Comparison of ENCODE assay signal across 8 mouse cellular contexts in the genomic region with DNA sequence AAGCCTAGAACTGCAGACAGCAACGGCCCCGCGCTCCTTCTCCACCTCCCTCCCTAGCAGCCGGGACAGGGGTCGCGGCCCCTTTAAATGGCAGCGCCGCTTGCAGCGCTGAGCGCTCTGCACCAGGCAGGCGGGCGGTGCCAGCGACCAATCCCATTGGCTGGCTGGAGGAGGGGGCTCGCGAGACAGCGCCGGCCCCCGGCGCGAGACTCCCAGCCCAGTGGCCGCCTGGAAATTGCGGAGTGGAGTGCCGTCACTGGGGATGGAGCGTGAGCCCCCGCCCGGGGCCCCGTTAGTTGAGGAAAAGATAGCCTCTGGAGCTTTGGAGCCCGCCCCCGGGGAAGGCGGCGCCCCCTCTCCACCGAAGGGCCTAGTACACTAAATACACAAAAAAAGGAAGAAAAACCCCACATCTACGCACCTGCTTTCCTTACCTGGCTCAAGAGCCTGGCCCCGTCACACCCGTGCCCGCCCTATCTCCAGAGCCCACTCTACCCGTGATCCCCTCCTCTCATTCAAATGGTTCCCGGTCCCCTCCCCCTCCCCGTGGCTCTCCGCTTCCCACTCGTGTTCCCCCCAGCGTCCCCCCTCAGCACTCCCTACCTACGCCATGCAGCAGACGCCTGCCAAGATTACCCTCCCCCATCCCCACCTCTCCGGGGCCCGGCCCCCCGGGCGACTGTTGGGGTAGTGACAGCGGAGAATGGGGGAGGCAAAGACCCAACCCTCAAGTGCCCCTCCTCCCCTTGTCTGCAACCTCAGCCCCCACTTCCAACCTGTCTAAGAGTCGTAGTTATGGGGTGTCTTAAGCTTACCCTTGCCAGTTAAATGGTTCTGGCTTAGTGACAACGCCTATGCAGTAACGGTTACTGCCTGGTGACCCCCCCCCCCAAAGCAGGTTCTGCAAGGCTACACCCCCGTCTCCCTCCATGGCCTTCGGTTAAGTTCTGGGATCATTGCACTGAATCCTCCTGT. TPM values are rescaled to one million over a fixed set of nuclear protein-coding genes. Genes with fewer than 3 reads are reported as not detected.
DNase-seq lines count a peak whose midpoint lies in the region; ATAC-seq and TF ChIP-seq lines count a peak whose summit lies in the region.

No protein-coding gene starts in this region.

- H3K4me3 ChIP-seq in forebrain, embryonic 11.5 days (ENCODE audit: low read depth, low read length), result peak overlapping the region; percentile 52
- H3K4me3 ChIP-seq in heart, embryonic 16.5 days (ENCODE audit: low read length), result peak overlapping the region; percentile 74
- H3K4me3 ChIP-seq in liver, embryonic 14.5 days (ENCODE audit: insufficient read depth in 1 of 2, low read depth in 2 of 2, low read length in 2 of 2), result peak overlapping the region; percentile 66 to 82
- peak overlapping the region; percentile 58 for H3K4me3 ChIP-seq in stomach, embryonic 15.5 days (replicated peaks)

- peak overlapping the region; percentile 63 for H3K9ac ChIP-seq in forebrain, embryonic 11.5 days (ENCODE audit: low read length)
- H3K9ac ChIP-seq in heart, embryonic 16.5 days (ENCODE audit: low read length), result peak overlapping the region; percentile 83
- H3K9ac ChIP-seq in liver, embryonic 14.5 days (replicated peaks), result peak overlapping the region; percentile 73
- peak overlapping the region; percentile 56 for H3K9ac ChIP-seq in stomach, embryonic 15.5 days

- DNase-seq in CD8-positive naive resting alpha-beta T cell, adult 2 months (ENCODE audit: low read depth in 2 of 2, low spot score in 2 of 2), result peak; percentile 73 to 75
- DNase-seq in c-Kit-positive CD71-positive TER-119-negative erythroid progenitor cells, embryonic 14.5 days (ENCODE audit: low read depth), result peak; percentile 69
- DNase-seq in forebrain, embryonic 11.5 days (ENCODE audit: low spot score), result peak; percentile 91
- DNase-seq in kidney, postnatal 36 days, result peak; percentile 86 to 89
- peak; percentile 62 to 64 (median 64) for DNase-seq in liver, embryonic 14.5 days (ENCODE audit: low read depth in 3 of 3, low spot score in 3 of 3)
- peak; percentile 75 for DNase-seq in neural tube, embryonic 10.5 days (ENCODE audit: extremely low spot score, low spot score)

- no peak for TF ChIP-seq CTCF in liver, embryonic 14.5 days (IDR thresholded peaks at IDR 0.05; ENCODE audit: low read depth)

- H3K36me3 ChIP-seq in forebrain, embryonic 11.5 days (ENCODE audit: control insufficient read depth, insufficient read depth, low read length), result no peaks in the 10 kb centered on the region; the same call in 1 of the 2 replicates
- H3K36me3 ChIP-seq in heart, embryonic 16.5 days (ENCODE audit: control insufficient read depth, insufficient read depth), result no peaks in the 10 kb centered on the region; the same call in 1 of the 2 replicates
- H3K36me3 ChIP-seq in liver, embryonic 14.5 days (replicated peaks; ENCODE audit: control insufficient read depth, insufficient read depth, low read depth), result no peaks in the 10 kb centered on the region
- no peaks in the 10 kb centered on the region for H3K36me3 ChIP-seq in stomach, embryonic 15.5 days

- H3K27ac ChIP-seq in forebrain, embryonic 11.5 days (ENCODE audit: low read depth, low read length), result no peak overlapping the region
- peak overlapping the region; percentile 82 for H3K27ac ChIP-seq in heart, embryonic 16.5 days (ENCODE audit: low read length)
- no peak overlapping the region for H3K27ac ChIP-seq in liver, embryonic 14.5 days
- peak overlapping the region; percentile 54 for H3K27ac ChIP-seq in stomach, embryonic 15.5 days

- H3K9me3 ChIP-seq in forebrain, embryonic 11.5 days (ENCODE audit: control insufficient read depth, low read length), result no peaks in the 10 kb centered on the region
- no peaks in the 10 kb centered on the region for H3K9me3 ChIP-seq in heart, embryonic 16.5 days (replicated peaks; ENCODE audit: control insufficient read depth, low read length)
- H3K9me3 ChIP-seq in liver, embryonic 14.5 days (ENCODE audit: control insufficient read depth, low read length), result no peaks in the 10 kb centered on the region
- H3K9me3 ChIP-seq in stomach, embryonic 15.5 days, result no peaks in the 10 kb centered on the region

- H3K4me1 ChIP-seq in forebrain, embryonic 11.5 days (replicated peaks; ENCODE audit: control insufficient read depth, insufficient read depth, low read length), result no peaks in the 10 kb centered on the region
- peaks cover 9% of the 10 kb centered on the region for H3K4me1 ChIP-seq in heart, embryonic 16.5 days (ENCODE audit: control insufficient read depth, insufficient read depth, low read length)
- peaks cover 0 to 4% of the 10 kb centered on the region in 2 experiments; a peak in 1 of 4 replicates for H3K4me1 ChIP-seq in liver, embryonic 14.5 days (replicated peaks; ENCODE audit: control insufficient read depth in 2 of 2, insufficient read depth in 2 of 2, low read length in 1 of 2)
- H3K4me1 ChIP-seq in stomach, embryonic 15.5 days, result peaks cover 8% of the 10 kb centered on the region; the same call in 1 of the 2 replicates

- TF ChIP-seq EP300 in liver, embryonic 14.5 days (IDR thresholded peaks at IDR 0.05; ENCODE audit: low read depth), result peak; percentile 32; the same call in 1 of the 2 replicates

- H3K4me2 ChIP-seq in forebrain, embryonic 11.5 days (ENCODE audit: low read depth, low read length, severe bottlenecking), result peak overlapping the region; percentile 58
- peak overlapping the region; percentile 73 for H3K4me2 ChIP-seq in heart, embryonic 16.5 days (ENCODE audit: low read depth, low read length)
- peak overlapping the region; percentile 71 for H3K4me2 ChIP-seq in liver, embryonic 14.5 days (ENCODE audit: low read depth)
- peak overlapping the region; percentile 58 for H3K4me2 ChIP-seq in stomach, embryonic 15.5 days

- WGBS in forebrain, embryonic 11.5 days, result 21% methylated on average over 44 of the region's 54 CpGs
- WGBS in heart, embryonic 16.5 days, result 10% methylated on average over 53 of the region's 54 CpGs
- WGBS in liver, embryonic 14.5 days (ENCODE audit: insufficient replicate concordance), result 10% methylated on average over 51 of the region's 54 CpGs
- WGBS in stomach, embryonic 15.5 days, result 15% methylated on average over 48 of the region's 54 CpGs

- peak; percentile 97 for ATAC-seq in forebrain, embryonic 11.5 days (replicated peaks; ENCODE audit: low FRiP score)
- peak; percentile 92 for ATAC-seq in heart, embryonic 16.5 days (replicated peaks; ENCODE audit: extremely low read depth, insufficient read depth, low FRiP score)
- peak; percentile 93 for ATAC-seq in liver, embryonic 14.5 days (ENCODE audit: insufficient read depth)
- ATAC-seq in stomach, embryonic 15.5 days (ENCODE audit: insufficient read depth, low FRiP score, low read depth), result peak; percentile 94

- H3K27me3 ChIP-seq in forebrain, embryonic 11.5 days (ENCODE audit: control insufficient read depth, insufficient read depth, low read length), result no peaks in the 10 kb centered on the region
- no peaks in the 10 kb centered on the region; the same call in 1 of the 2 replicates for H3K27me3 ChIP-seq in heart, embryonic 16.5 days (ENCODE audit: control insufficient read depth, insufficient read depth, low read length)
- no peaks in the 10 kb centered on the region for H3K27me3 ChIP-seq in liver, embryonic 14.5 days (ENCODE audit: control insufficient read depth, insufficient read depth, low read length)
- H3K27me3 ChIP-seq in stomach, embryonic 15.5 days (replicated peaks), result no peaks in the 10 kb centered on the region

RNA-seq across cellular contexts. Expression of gene Zmym3, which starts 0.6 kb away (rescaled TPM):
- polyA plus RNA-seq in forebrain, embryonic 11.5 days (2014; fragmentation: Nextera tagmentation; extraction: Ambion mirVana), result 24.4 and 25.6 TPM in 2 replicates
- 23.5 and 25.6 TPM in 2 replicates for polyA plus RNA-seq in heart, embryonic 16.5 days (2015; fragmentation: Nextera tagmentation; extraction: Ambion mirVana)
- polyA plus RNA-seq in liver, embryonic 14.5 days (2012; rRNA removed), result 9.6 and 11.4 TPM in 2 replicates
- polyA plus RNA-seq in liver, embryonic 14.5 days (2014; fragmentation: Nextera tagmentation; extraction: Ambion mirVana), result 4.3 and 4.4 TPM in 2 replicates
- polyA plus RNA-seq in stomach, embryonic 15.5 days (2015; fragmentation: Nextera tagmentation; extraction: Ambion mirVana), result 24.8 and 26.8 TPM in 2 replicates

RNA-seq across cellular contexts. Expression of gene Nono, which starts 9.1 kb away (rescaled TPM):
- 671 and 672 TPM in 2 replicates for polyA plus RNA-seq in forebrain, embryonic 11.5 days (2014; fragmentation: Nextera tagmentation; extraction: Ambion mirVana)
- polyA plus RNA-seq in heart, embryonic 16.5 days (2015; fragmentation: Nextera tagmentation; extraction: Ambion mirVana), result 237 and 264 TPM in 2 replicates
- polyA plus RNA-seq in liver, embryonic 14.5 days (2012; rRNA removed), result 78.8 and 117 TPM in 2 replicates
- polyA plus RNA-seq in liver, embryonic 14.5 days (2014; fragmentation: Nextera tagmentation; extraction: Ambion mirVana), result 103 and 113 TPM in 2 replicates
- polyA plus RNA-seq in stomach, embryonic 15.5 days (2015; fragmentation: Nextera tagmentation; extraction: Ambion mirVana), result 325 and 355 TPM in 2 replicates

RNA-seq across cellular contexts. Expression of gene Itgb1bp2, which starts 28.9 kb away (rescaled TPM):
- 3.0 and 3.5 TPM in 2 replicates for polyA plus RNA-seq in forebrain, embryonic 11.5 days (2014; fragmentation: Nextera tagmentation; extraction: Ambion mirVana)
- polyA plus RNA-seq in heart, embryonic 16.5 days (2015; fragmentation: Nextera tagmentation; extraction: Ambion mirVana), result 105 and 106 TPM in 2 replicates
- 0.58 and 0.96 TPM in 2 replicates for polyA plus RNA-seq in liver, embryonic 14.5 days (2012; rRNA removed)
- polyA plus RNA-seq in liver, embryonic 14.5 days (2014; fragmentation: Nextera tagmentation; extraction: Ambion mirVana), result 0.17 and 0.23 TPM in 2 replicates
- 1.8 and 4.2 TPM in 2 replicates for polyA plus RNA-seq in stomach, embryonic 15.5 days (2015; fragmentation: Nextera tagmentation; extraction: Ambion mirVana)

RNA-seq across cellular contexts. Expression of gene Gjb1, which starts 43.8 kb away (rescaled TPM):
- not detected in 2 replicates for polyA plus RNA-seq in forebrain, embryonic 11.5 days (2014; fragmentation: Nextera tagmentation; extraction: Ambion mirVana)
- 0.10 and 0.60 TPM in 2 replicates for polyA plus RNA-seq in heart, embryonic 16.5 days (2015; fragmentation: Nextera tagmentation; extraction: Ambion mirVana)
- polyA plus RNA-seq in liver, embryonic 14.5 days (2012; rRNA removed), result 42.1 and 62.5 TPM in 2 replicates
- polyA plus RNA-seq in liver, embryonic 14.5 days (2014; fragmentation: Nextera tagmentation; extraction: Ambion mirVana), result 52.5 and 56.6 TPM in 2 replicates
- 29.2 and 32.0 TPM in 2 replicates for polyA plus RNA-seq in stomach, embryonic 15.5 days (2015; fragmentation: Nextera tagmentation; extraction: Ambion mirVana)

Comparison
In these comparisons a context has a peak if more than half of its experiments do, and no peak if none do; other contexts are left out.
1. H3K27ac ChIP-seq: peak in heart, embryonic 16.5 days (single experiment) and stomach, embryonic 15.5 days (single experiment); none in forebrain, embryonic 11.5 days (single experiment) and liver, embryonic 14.5 days (single experiment).
2. RNA of gene Itgb1bp2, which starts 28.9 kb away (polyA plus RNA-seq): 105 to 106 TPM in heart, embryonic 16.5 days; 3.0 to 3.5 TPM in forebrain, embryonic 11.5 days, 1.8 to 4.2 TPM in stomach, embryonic 15.5 days and 0.17 to 0.96 TPM in liver, embryonic 14.5 days; every median in the first group is over 10 times any median in the second.
3. Peak in every context shown above with its lines, with median percentiles within 50 percentile points of each other: DNase-seq, ATAC-seq, H3K4me2 ChIP-seq, H3K4me3 ChIP-seq and H3K9ac ChIP-seq.